ENCODE assay signal across 8 mouse cellular contexts in the genomic region with DNA sequence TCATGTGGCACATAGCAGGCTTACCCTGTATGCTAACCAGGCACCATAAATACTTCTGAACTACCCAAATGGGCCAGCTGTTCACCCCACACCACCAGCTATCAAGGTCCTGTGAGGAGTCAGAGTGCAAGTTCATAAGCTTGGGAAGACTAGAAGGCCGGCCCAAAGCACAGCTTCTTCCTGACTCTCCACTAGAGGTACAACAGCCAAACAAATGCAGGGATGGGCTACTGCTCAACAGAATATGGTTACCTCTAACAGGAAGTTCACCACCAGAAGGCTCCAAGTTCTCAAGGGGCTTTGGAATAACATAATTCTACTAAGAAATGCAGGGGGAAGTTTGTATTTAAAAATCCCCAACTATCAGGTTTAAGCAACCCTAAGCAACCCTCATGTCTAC. TPM values are rescaled to one million over a fixed set of nuclear protein-coding genes. Genes with fewer than 3 reads are reported as not detected.
A peak's percentile ranks its signal among the peaks of the same experiment; 100 is the strongest.
DNase-seq lines count a peak whose midpoint lies in the region; ATAC-seq and TF ChIP-seq lines count a peak whose summit lies in the region.

No protein-coding gene starts in this region.

- peaks cover 5% of the 10 kb centered on the region; the same call in 1 of the 2 replicates for H3K36me3 ChIP-seq in liver, adult 2 months (ENCODE audit: control insufficient read depth, insufficient read depth, low read length)
- H3K36me3 ChIP-seq in neural tube, embryonic 13.5 days: peaks cover 15% of the 10 kb centered on the region

- TF ChIP-seq POLR2A in liver, adult 2 months (IDR thresholded peaks at IDR 0.05; ENCODE audit: extremely low read depth, insufficient read depth, low read length): no peak

- ATAC-seq in neural tube, embryonic 13.5 days (ENCODE audit: low read depth): no peak

- intact Hi-C loops in left cerebral cortex, postnatal 4 days (cut with DNase I): no loop called here

- H3K4me1 ChIP-seq in liver, adult 2 months (ENCODE audit: control insufficient read depth, insufficient read depth, low read length): peaks cover 53% of the 10 kb centered on the region
- peaks cover 35% of the 10 kb centered on the region for H3K4me1 ChIP-seq in brown adipose tissue, adult 24 weeks (ENCODE audit: control insufficient read depth, insufficient read depth, insufficient read length, low read length)
- peaks cover 72% of the 10 kb centered on the region for H3K4me1 ChIP-seq in neural tube, embryonic 13.5 days (replicated peaks)

- peak overlapping the region; percentile 93; the same call in 1 of the 2 replicates for H3K27ac ChIP-seq in liver, adult 2 months (replicated peaks; ENCODE audit: insufficient read depth, low read depth, low read length)
- peak overlapping the region; percentile 53 for H3K27ac ChIP-seq in brown adipose tissue, adult 24 weeks (replicated peaks; ENCODE audit: low read depth, low read length)
- 0 out of 2 replicates have a peak overlapping the region, but pooled peaks have one; percentile 97 for H3K27ac ChIP-seq in neural tube, embryonic 13.5 days (replicated peaks)

- peaks cover 52% of the 10 kb centered on the region for H3K79me2 ChIP-seq in liver, adult 2 months (ENCODE audit: control insufficient read depth, insufficient read depth, low read length)

- peak overlapping the region; percentile 81 for H3K4me3 ChIP-seq in liver, adult 2 months (ENCODE audit: insufficient read depth, low read depth, low read length)
- peak overlapping the region; percentile 82 for H3K4me3 ChIP-seq in brown adipose tissue, adult 24 weeks (ENCODE audit: insufficient read depth, low read depth, low read length)
- peak overlapping the region; percentile 98 for H3K4me3 ChIP-seq in neural tube, embryonic 13.5 days

- H3K4me2 ChIP-seq in neural tube, embryonic 13.5 days: peak overlapping the region; percentile 95

- no peak for TF ChIP-seq CTCF in liver, adult 2 months (IDR thresholded peaks at IDR 0.05; ENCODE audit: low read depth, low read length)

- peak overlapping the region; percentile 14 for H3K9ac ChIP-seq in liver, adult 2 months (ENCODE audit: low read depth, low read length)
- peak overlapping the region; percentile 100 for H3K9ac ChIP-seq in neural tube, embryonic 13.5 days

- no peaks in the 10 kb centered on the region for H3K27me3 ChIP-seq in liver, adult 2 months (ENCODE audit: control insufficient read depth, insufficient read depth, low read length)
- H3K27me3 ChIP-seq in neural tube, embryonic 13.5 days: no peaks in the 10 kb centered on the region

- no peaks in the 10 kb centered on the region for H3K9me3 ChIP-seq in neural tube, embryonic 13.5 days

- WGBS in liver, adult 2 months: 0% methylated on average over 1 of the region's 1 CpGs
- 39% methylated on average over 1 of the region's 1 CpGs for WGBS in neural tube, embryonic 13.5 days

- DNase-seq in liver, adult 2 months (ENCODE audit: extremely low read depth, low read depth, low spot score): peak; percentile 50
- no peak for DNase-seq in liver
- peak; percentile 54 for DNase-seq in induced T-regulatory cell, adult 2 months (ENCODE audit: low read depth)
- DNase-seq in spleen, postnatal 10 days (ENCODE audit: low spot score in 2 of 2): no peak
- no peak for DNase-seq in left cerebral cortex, postnatal 4 days
- DNase-seq in ovary, postnatal 14 days (ENCODE audit: low spot score): no peak

RNA-seq across cellular contexts. Expression of gene Csnk1d, which starts 1.6 kb away (rescaled TPM):
- total RNA-seq in liver, adult 2 months (2014; rRNA removed): 28.3 and 31.8 TPM in 2 replicates
- 34.2 and 36.4 TPM in 2 replicates for polyA plus RNA-seq in liver, adult 2 months (2012; rRNA removed)
- 33.8 and 36.5 TPM in 2 replicates for polyA plus RNA-seq in brown adipose tissue, adult 24 weeks (2012; ENCODE audit: insufficient read depth, insufficient read length, missing spikeins)
- 135 and 138 TPM in 2 replicates for polyA plus RNA-seq in neural tube, embryonic 13.5 days (2015; fragmentation: Nextera tagmentation; extraction: Ambion mirVana)
- 100 to 1,000 TPM; 137 to 141 TPM for total RNA-seq in left cerebral cortex, postnatal 4 days (2021)

RNA-seq across cellular contexts. Expression of gene Slc16a3, which starts 41.2 kb away (rescaled TPM):
- total RNA-seq in liver, adult 2 months (2014; rRNA removed): 0.28 and 0.47 TPM in 2 replicates
- 0.51 and 0.52 TPM in 2 replicates for polyA plus RNA-seq in liver, adult 2 months (2012; rRNA removed)
- 1.6 and 2.2 TPM in 2 replicates for polyA plus RNA-seq in brown adipose tissue, adult 24 weeks (2012; ENCODE audit: insufficient read depth, insufficient read length, missing spikeins)
- 12.7 and 16.8 TPM in 2 replicates for polyA plus RNA-seq in neural tube, embryonic 13.5 days (2015; fragmentation: Nextera tagmentation; extraction: Ambion mirVana)
- total RNA-seq in left cerebral cortex, postnatal 4 days (2021): 1 to 10 TPM; 1.4 to 3.6 TPM

RNA-seq across cellular contexts. Expression of gene Cd7, which starts 49.7 kb away (rescaled TPM):
- 0.20 and 0.55 TPM in 2 replicates for total RNA-seq in liver, adult 2 months (2014; rRNA removed)
- 1.5 and 3.4 TPM in 2 replicates for polyA plus RNA-seq in liver, adult 2 months (2012; rRNA removed)
- 2.3 TPM in 1 of 2 replicates, not detected in the other for polyA plus RNA-seq in brown adipose tissue, adult 24 weeks (2012; ENCODE audit: insufficient read depth, insufficient read length, missing spikeins)
- 0.20 TPM in 1 of 2 replicates, not detected in the other for polyA plus RNA-seq in neural tube, embryonic 13.5 days (2015; fragmentation: Nextera tagmentation; extraction: Ambion mirVana)
- total RNA-seq in left cerebral cortex, postnatal 4 days (2021): not detected

RNA-seq across cellular contexts. Expression of gene Ccdc57, which starts 56.9 kb away (rescaled TPM):
- 1.5 and 2.3 TPM in 2 replicates for total RNA-seq in liver, adult 2 months (2014; rRNA removed)
- polyA plus RNA-seq in liver, adult 2 months (2012; rRNA removed): 0.80 and 1.1 TPM in 2 replicates
- polyA plus RNA-seq in brown adipose tissue, adult 24 weeks (2012; ENCODE audit: insufficient read depth, insufficient read length, missing spikeins): 7.1 and 11.1 TPM in 2 replicates
- polyA plus RNA-seq in neural tube, embryonic 13.5 days (2015; fragmentation: Nextera tagmentation; extraction: Ambion mirVana): 3.9 and 4.2 TPM in 2 replicates
- 10 to 100 TPM; 11.7 to 13.7 TPM for total RNA-seq in left cerebral cortex, postnatal 4 days (2021)

Comparison
In these comparisons a context has a peak if more than half of its experiments do, and no peak if none do; other contexts are left out.
1. DNase-seq: peak in liver, adult 2 months (single experiment) and induced T-regulatory cell, adult 2 months (single experiment); none in liver (single experiment), spleen, postnatal 10 days (0 of 2), left cerebral cortex, postnatal 4 days (single experiment) and ovary, postnatal 14 days (single experiment).
2. Peak in every context shown above with its lines, with median percentiles within 50 percentile points of each other: H3K27ac ChIP-seq and H3K4me3 ChIP-seq.